Mouse (Mus musculus) cerebellum, adult 2 months (tissue): ENCODE data around the gene Nab1. TPM values are rescaled to one million over a fixed set of nuclear protein-coding genes. Genes with fewer than 3 reads are reported as not detected.

ENCODE experiments used
- DNase-seq, 2 experiments: peaks; one replicate each; pipeline ENCODE4 v3.0.0; 2021
- H3K27ac ChIP-seq: fragments of 200-500 bp; 2 replicates; pipeline ENCODE4 v1.5.1; 2012; ENCODE audit warnings: low read length, control low read depth, inconsistent platforms; ENCODE audit not compliant: insufficient read depth
- H3K27me3 ChIP-seq: fragments of 200-500 bp; 2 replicates; pipeline ENCODE4 v1.6.1; 2012; ENCODE audit warnings: inconsistent platforms, mild to moderate bottlenecking, low read length, moderate library complexity; ENCODE audit not compliant: control insufficient read depth, insufficient read depth
- H3K4me1 ChIP-seq: fragments of 200-500 bp; 2 replicates; pipeline ENCODE4 v1.6.1; 2011; ENCODE audit warnings: low read length; ENCODE audit not compliant: control insufficient read depth, insufficient read depth
- H3K4me3 ChIP-seq: fragments of 200-500 bp; replicated peaks from 2 replicates; pipeline ENCODE3; 2011; ENCODE audit warnings: mild to moderate bottlenecking, low read depth, low read length, control low read depth; ENCODE audit not compliant: insufficient read depth
- CTCF ChIP-seq: fragments of 200-500 bp; IDR thresholded peaks from 2 replicates; pipeline ENCODE4 v1.5.1; 2011; ENCODE audit warnings: low read depth, mild to moderate bottlenecking, control low read depth, low read length, moderate library complexity, borderline replicate concordance; ENCODE audit not compliant: insufficient read depth
- POLR2A ChIP-seq: fragments of 200-500 bp; IDR thresholded peaks from 2 replicates; pipeline ENCODE4 v1.6.1; 2011; ENCODE audit warnings: low read length, control low read depth, borderline replicate concordance; ENCODE audit not compliant: insufficient read depth
- WGBS: fragments of 180-500 bp; shearing (Covaris S2); methylation state at CpG from one replicate; pipeline ENCODE4 v1.1.7; 2018; 5-methylcytosine and 5-hydroxymethylcytosine counted together
- polyA plus RNA-seq: library from polyadenylated mRNA; depleted of rRNA; stranded (reverse); fragments of >200 nt; gene quantifications from 2 replicates; pipeline ENCODE4 v1.2.3, GENCODE M21; 2012

The Nab1 gene
- polyA plus RNA-seq, 1 experiment = 25.1 TPM

GRCm38 (mm10) chr1:52435856-52436255, 64.6 kb downstream of the Nab1 start:
- no peaks in the 10 kb centered on the region for H3K4me1 ChIP-seq
- DNase-seq = no peak
- H3K27me3 ChIP-seq = no peaks in the 10 kb centered on the region
- no peak overlapping the region for H3K4me3 ChIP-seq
- TF ChIP-seq CTCF = no peak
- TF ChIP-seq POLR2A = no peak
- WGBS = 79% methylated on average over 6 of the region's 6 CpGs
- no peak overlapping the region for H3K27ac ChIP-seq

GRCm38 (mm10) chr1:52434085-52434484, 66.4 kb downstream of the Nab1 start:
- TF ChIP-seq POLR2A (no peak), CTCF (no peak)
- H3K4me1 ChIP-seq = no peaks in the 10 kb centered on the region
- no peak overlapping the region for H3K27ac ChIP-seq
- no peaks in the 10 kb centered on the region for H3K27me3 ChIP-seq
- DNase-seq = no peak
- WGBS = 82% methylated on average over 4 of the region's 4 CpGs
- H3K4me3 ChIP-seq = no peak overlapping the region

- TF ChIP-seq POLR2A (no peak), CTCF (no peak)
- Histone ChIP-seq H3K27me3 (no peaks in the 10 kb centered on the region), H3K27ac (no peak overlapping the region), H3K4me1 (no peaks in the 10 kb centered on the region), H3K4me3 (no peak overlapping the region)
- no peak for DNase-seq
- 84% methylated on average over 8 of the region's 8 CpGs for WGBS
Measured at GRCm38 (mm10) chr1:52431806-52432205, 68.7 kb downstream of the Nab1 start.

- 95% methylated on average over 2 of the region's 2 CpGs for WGBS
Measured at GRCm38 (mm10) chr1:52430606-52431005, 69.9 kb downstream of the Nab1 start.

GRCm38 (mm10) chr1:52430116-52430515, 70.4 kb downstream of the Nab1 start:
- no peak overlapping the region for H3K4me3 ChIP-seq
- no peak for DNase-seq
- 94% methylated on average over 1 of the region's 1 CpGs for WGBS
- no peaks in the 10 kb centered on the region for H3K27me3 ChIP-seq
- TF ChIP-seq CTCF = no peak
- no peak for TF ChIP-seq POLR2A
- H3K4me1 ChIP-seq = no peaks in the 10 kb centered on the region
- no peak overlapping the region for H3K27ac ChIP-seq

More at GRCm38 (mm10) chr1:52430606-52431005, 69.9 kb downstream of the Nab1 start:
- no peak for DNase-seq
- Histone ChIP-seq H3K4me3 (no peak overlapping the region), H3K27ac (no peak overlapping the region), H3K4me1 (no peaks in the 10 kb centered on the region), H3K27me3 (no peaks in the 10 kb centered on the region)
- TF ChIP-seq CTCF (no peak), POLR2A (no peak)

GRCm38 (mm10) chr1:52427841-52428464, 72.5 kb downstream of the Nab1 start:
- no peak overlapping the region for H3K4me3 ChIP-seq
- no peak for TF ChIP-seq CTCF
- TF ChIP-seq POLR2A = no peak
- no peaks in the 10 kb centered on the region for H3K4me1 ChIP-seq
- WGBS = 58% methylated on average over 2 of the region's 2 CpGs
- DNase-seq = no peak
- no peak overlapping the region for H3K27ac ChIP-seq
- no peaks in the 10 kb centered on the region for H3K27me3 ChIP-seq

GRCm38 (mm10) chr1:52423846-52424245, 76.6 kb downstream of the Nab1 start:
- WGBS = 82% methylated on average over 1 of the region's 1 CpGs
- TF ChIP-seq POLR2A (no peak), CTCF (no peak)
- Histone ChIP-seq H3K4me1 (no peaks in the 10 kb centered on the region), H3K27me3 (no peaks in the 10 kb centered on the region), H3K27ac (no peak overlapping the region), H3K4me3 (no peak overlapping the region)
- no peak for DNase-seq

GRCm38 (mm10) chr1:52423057-52423456, 77.4 kb downstream of the Nab1 start:
- H3K4me1 ChIP-seq = no peaks in the 10 kb centered on the region
- H3K27me3 ChIP-seq = no peaks in the 10 kb centered on the region
- H3K27ac ChIP-seq = no peak overlapping the region
- DNase-seq = no peak
- H3K4me3 ChIP-seq = no peak overlapping the region
- 79% methylated on average over 2 of the region's 2 CpGs for whole genome bisulfite sequencing
- TF ChIP-seq POLR2A = no peak
- TF ChIP-seq CTCF = no peak

GRCm38 (mm10) chr1:52422137-52422536, 78.3 kb downstream of the Nab1 start:
- no peak for DNase-seq
- no peak for TF ChIP-seq CTCF
- no peak for TF ChIP-seq POLR2A
- WGBS = 62% methylated on average over 3 of the region's 3 CpGs
- no peak overlapping the region for H3K4me3 ChIP-seq
- H3K4me1 ChIP-seq = no peaks in the 10 kb centered on the region
- no peaks in the 10 kb centered on the region for H3K27me3 ChIP-seq
- H3K27ac ChIP-seq = no peak overlapping the region
